Mouse (Mus musculus) myocyte (in vitro differentiated cells): ENCODE measurements at regions not wholly inside any gene's neighbourhood (a gene's known extent, or its start where the extent isn't known, plus 50 kb on each side); places are given as distances from the start of the nearest gene placed in this dataset.

Experiments used
- CEBPB ChIP-seq: IDR thresholded peaks from 2 replicates; pipeline ENCODE4 v1.6.1; 2011; ENCODE audit warnings: mild to moderate bottlenecking, moderate library complexity; ENCODE audit not compliant: poor library complexity, insufficient read depth, severe bottlenecking
- MAX ChIP-seq: IDR thresholded peaks from one replicate; pipeline ENCODE4 v1.6.1; 2011; ENCODE audit warnings: low read depth, mild to moderate bottlenecking, control low read depth
- MYOD1 ChIP-seq, 3 experiments: IDR thresholded peaks; one replicate each; pipeline ENCODE4 v1.6.1; 2011; ENCODE audit warnings: control low read depth in 2 of 3, low read depth in 2 of 3, mild to moderate bottlenecking in 2 of 3, moderate library complexity in 1 of 3; ENCODE audit not compliant: insufficient read length in 2 of 3, control insufficient read depth in 1 of 3
- MYOG ChIP-seq, 3 experiments: IDR thresholded peaks; one replicate each; pipeline ENCODE4 v1.6.1; 2011; ENCODE audit warnings: control low read depth in 2 of 3, low read depth in 2 of 3, mild to moderate bottlenecking in 2 of 3; ENCODE audit not compliant: insufficient read length in 2 of 3, control insufficient read depth in 1 of 3, insufficient read depth in 1 of 3
- POLR2A ChIP-seq: IDR thresholded peaks from one replicate; pipeline ENCODE4 v1.6.1; 2011; ENCODE audit warnings: low read depth, mild to moderate bottlenecking, control low read depth, moderate library complexity; ENCODE audit not compliant: insufficient read length
- POLR2AphosphoS2 ChIP-seq: IDR thresholded peaks from one replicate; pipeline ENCODE4 v1.6.1; 2011; ENCODE audit warnings: low read depth, control low read depth; ENCODE audit not compliant: insufficient read length
- REST ChIP-seq: IDR thresholded peaks from one replicate; pipeline ENCODE4 v1.6.1; 2011; ENCODE audit warnings: mild to moderate bottlenecking, control low read depth, moderate library complexity; ENCODE audit not compliant: insufficient read depth, insufficient read length
- SRF ChIP-seq: IDR thresholded peaks from one replicate; pipeline ENCODE4 v1.6.1; 2011; ENCODE audit warnings: low read depth; ENCODE audit not compliant: control insufficient read depth, insufficient read length
- TCF12 ChIP-seq: IDR thresholded peaks from one replicate; pipeline ENCODE4 v1.6.1; 2011; ENCODE audit warnings: mild to moderate bottlenecking, control low read depth; ENCODE audit not compliant: poor library complexity, insufficient read depth, severe bottlenecking
- USF1 ChIP-seq: IDR thresholded peaks from one replicate; pipeline ENCODE4 v1.6.1; 2011; ENCODE audit warnings: low read depth, mild to moderate bottlenecking, control low read depth, moderate library complexity

DNA sequence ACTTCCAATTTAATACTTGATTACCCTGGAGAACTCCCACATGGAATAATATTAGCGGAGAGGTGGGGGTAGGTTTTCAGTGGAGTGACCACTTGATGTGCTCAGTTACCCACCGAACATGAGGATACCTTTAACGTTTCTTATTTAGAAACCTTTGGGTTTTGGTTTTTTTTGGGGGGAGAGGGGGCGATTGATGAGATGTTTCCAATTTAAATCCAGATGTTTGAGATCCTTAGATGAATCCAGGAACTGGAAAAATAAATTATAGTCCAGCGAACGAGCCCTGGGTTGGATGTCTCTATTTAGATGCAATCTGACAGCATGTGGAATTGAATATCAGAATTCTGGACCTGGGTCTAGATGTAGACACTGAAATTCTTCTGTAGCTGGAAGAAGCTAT lies 393.4 kb downstream of the Cd83 start:
- TF ChIP-seq USF1 = no peak
- no peak for TF ChIP-seq POLR2A
- no peak for TF ChIP-seq MYOG (IDR thresholded peaks at IDR 0.05; ENCODE audit: control insufficient read depth in 1 of 3, insufficient read depth in 1 of 3, insufficient read length in 2 of 3, low read depth in 2 of 3)
- no peak for TF ChIP-seq MAX
- TF ChIP-seq MYOD1 (IDR thresholded peaks at IDR 0.05; ENCODE audit: control insufficient read depth in 1 of 3, insufficient read length in 2 of 3, low read depth in 2 of 3) = no peak
- no peak for TF ChIP-seq CEBPB
- no peak for TF ChIP-seq SRF
- TF ChIP-seq TCF12 = no peak
- no peak for TF ChIP-seq POLR2AphosphoS2
- no peak for TF ChIP-seq REST
